Mouse (Mus musculus): ENCODE measurements around the gene Ezh1.

The Ezh1 gene

DNA sequence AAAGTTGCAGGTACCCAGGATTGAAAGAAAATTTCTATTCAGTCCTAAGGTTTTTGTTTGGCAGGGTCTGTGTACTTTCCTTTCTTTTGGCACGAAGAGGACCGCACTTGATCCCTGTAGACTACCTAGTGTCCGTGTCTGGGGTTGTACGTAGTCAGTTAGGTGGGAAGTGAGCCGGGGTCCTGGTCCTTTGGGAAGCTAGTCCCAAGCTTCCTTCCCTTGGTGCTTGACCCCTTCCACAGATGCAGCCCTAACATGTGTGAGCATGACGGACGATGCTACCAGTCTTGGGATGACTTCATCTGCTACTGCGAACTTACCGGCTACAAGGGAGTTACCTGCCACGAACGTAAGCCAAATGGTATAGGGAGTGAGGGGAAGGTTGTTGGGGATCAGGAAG is 44.3 kb downstream of the Ezh1 start:
- no peak for DNase-seq (ENCODE audit: low spot score in 2 of 2)

DNA sequence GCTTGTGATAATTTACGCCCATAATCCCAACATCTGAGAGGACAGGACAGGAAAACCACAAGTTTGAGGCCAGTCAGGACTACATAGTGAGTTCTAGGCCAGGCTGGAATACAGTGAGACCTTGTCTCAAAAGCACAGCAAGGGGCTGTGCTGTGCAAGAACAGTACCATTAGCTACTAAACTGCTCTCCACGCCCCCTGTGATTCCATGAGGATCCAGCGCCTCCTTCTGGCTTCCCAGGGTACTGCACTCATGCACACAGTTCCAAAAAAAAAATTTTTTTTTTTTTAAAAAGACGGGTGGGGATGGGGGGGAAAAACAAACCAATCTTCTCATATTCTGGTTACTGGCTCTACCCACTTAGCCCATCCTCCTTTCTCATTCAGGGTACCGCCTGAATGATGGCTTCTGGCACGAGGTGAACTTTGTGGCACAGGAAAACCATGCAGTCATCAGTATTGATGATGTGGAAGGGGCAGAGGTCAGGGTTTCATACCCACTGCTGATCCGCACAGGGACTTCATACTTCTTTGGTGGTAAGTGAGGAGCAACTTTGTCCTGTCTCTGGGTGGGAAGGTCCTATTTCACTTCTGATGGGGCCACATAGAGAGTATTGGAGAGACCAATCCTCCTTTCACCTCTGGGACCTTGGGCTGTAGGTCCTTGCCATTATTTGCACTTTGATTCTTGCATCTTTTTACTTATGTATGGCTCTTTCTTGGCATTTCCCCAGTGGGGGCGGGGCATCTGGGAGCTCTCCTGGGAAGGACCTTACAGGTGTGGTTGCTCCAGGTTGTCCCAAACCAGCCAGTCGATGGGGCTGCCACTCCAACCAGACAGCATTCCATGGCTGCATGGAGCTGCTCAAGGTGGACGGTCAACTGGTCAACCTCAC is 45.2 kb downstream of the Ezh1 start:
- DNase-seq (ENCODE audit: low spot score in 2 of 2) = peak; percentile 54 to 80

DNA sequence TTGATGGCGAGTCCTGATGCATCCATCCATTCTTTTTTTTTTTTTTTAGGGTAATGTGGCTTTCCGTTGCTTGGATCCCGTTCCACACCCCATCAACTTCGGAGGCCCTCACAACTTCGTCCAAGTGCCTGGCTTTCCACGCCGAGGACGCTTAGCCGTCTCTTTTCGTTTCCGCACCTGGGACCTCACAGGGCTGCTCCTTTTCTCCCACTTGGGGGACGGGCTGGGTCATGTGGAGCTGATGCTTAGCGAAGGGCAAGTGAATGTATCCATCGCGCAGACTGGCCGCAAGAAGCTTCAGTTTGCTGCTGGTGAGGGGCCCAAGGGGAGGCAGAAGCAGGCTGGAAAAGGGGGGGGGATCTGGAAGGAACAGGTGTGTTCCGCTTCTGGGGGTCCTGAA is 46.0 kb downstream of the Ezh1 start:
- DNase-seq (ENCODE audit: low spot score in 2 of 2) = no peak

DNA sequence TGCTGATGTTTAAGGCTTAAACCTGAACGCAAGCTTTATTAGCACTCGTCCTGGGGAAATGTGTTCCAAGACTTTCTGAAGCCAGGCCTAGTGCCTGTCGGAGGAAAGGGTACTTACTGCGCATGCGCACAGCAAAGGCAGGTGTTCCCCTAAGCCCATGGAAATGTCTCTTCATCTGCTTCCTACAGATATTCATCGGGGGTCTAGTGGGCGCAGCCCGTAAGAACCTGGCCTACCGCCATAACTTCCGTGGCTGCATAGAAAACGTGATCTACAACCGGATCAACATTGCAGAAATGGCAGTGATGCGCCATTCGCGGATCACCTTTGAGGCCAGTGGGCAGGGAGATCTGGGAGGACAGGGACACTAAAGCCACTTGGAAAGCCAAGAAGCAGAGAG is 47.0 kb downstream of the Ezh1 start:
- DNase-seq (ENCODE audit: low spot score in 2 of 2) = no peak

DNA sequence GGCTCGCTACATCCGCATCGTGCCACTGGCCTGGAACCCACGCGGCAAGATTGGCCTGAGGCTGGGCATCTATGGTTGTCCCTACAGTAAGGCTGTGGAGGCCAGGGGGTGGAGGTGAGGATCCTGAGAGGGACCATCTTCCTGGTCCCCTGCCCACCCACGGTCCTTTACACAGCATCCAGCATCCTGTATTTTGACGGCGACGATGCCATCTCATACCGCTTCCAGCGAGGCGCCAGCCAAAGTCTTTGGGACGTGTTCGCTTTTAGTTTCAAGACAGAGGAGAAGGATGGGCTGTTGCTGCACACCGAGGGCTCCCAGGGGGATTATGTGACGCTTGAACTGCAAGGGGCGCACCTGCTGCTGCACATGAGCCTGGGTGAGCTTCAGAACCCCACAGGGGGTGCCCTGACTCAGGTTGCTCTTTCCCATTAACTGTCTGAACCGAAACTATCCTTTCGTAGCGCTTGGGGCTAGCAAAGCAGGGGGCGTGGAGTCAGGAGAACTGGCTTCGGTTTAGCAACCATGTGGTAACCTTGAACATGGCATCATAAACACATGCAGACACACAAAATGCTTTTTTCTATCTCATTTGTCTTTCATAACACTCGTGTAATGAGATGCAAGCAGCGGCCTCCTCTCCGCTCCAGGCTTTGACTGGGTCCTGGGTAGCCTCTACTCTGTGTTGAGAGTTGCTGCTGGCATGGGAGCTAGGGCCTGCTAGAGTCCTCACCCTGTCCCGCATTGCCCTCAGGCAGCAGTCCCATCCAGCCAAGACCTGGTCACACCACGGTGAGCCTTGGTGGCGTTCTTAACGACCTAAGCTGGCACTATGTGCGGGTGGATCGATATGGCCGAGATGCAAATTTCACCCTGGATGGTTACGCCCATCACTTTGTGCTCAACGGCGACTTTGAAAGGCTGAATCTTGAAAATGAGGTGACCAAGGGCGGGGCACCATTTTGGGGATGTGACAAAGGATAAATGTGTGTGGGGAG is 47.9 kb downstream of the Ezh1 start:
- no peak for DNase-seq (ENCODE audit: low spot score in 2 of 2)

DNA sequence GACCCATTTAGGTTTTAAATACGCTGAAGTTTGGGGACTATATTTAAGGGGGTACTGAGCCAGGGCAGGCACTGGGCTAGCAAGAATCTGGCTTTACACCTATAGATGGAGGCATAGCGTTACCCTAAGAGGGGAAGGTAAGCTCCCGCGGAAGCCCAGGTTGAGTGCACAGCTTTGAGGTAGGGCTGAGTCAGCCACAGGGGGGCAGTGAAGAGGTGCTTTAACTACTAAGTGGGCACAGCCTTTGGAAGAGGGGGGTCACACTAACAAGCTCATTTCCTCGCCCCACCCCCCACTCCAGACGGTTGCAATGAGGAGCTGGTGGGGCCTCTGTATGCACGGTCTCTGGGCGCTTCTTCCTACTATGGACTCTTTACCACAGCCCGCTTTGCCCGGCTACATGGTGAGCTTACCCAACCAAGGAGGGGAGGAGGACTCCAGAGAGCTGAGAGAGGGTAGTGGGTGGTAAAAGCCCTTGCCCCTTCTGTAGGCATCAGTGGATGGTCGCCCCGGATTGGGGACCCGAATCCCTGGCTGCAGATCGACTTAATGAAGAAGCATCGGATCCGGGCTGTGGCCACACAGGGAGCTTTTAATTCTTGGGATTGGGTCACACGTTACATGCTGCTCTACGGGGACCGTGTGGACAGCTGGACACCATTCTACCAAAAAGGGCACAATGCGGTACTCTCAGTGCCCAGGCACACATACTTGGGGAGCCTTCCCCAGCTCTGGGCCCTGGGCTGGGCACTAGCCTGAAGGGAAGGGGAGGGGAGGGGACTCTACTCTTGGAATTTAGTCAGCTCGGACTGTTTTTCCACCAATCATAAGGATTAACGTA is 49.1 kb downstream of the Ezh1 start:
- peak in 1 of 2 experiments; percentile 82 for DNase-seq (ENCODE audit: low spot score in 2 of 2)

DNA sequence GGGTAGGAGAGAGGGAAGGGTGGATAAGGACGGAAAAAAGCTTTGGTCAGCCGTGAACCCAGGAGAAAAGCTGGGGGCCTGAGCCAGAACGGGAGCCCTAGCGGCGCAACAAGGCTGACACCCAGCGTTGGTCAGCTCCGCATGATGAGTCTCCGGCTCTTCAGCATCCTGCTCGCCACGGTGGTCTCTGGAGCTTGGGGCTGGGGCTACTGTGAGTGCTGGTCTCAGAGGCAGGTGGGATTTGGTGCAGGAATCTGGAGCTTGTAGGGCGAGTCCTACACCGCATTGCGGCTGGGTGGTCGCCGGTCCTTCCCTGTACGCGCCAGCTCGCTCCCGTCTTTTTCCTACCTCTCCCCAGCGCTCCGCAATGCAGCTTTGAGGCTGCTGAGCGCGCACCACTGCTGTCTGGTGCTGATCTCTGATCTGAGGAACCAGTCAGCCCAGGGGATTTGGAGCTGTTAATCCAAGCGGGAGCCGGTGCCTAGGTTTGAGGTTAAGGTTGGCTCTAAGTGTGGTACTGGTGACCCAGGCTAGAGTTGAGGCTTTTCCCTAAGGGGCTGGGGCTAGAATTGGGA is 50.1 kb downstream of the Ezh1 start:
- no peak for DNase-seq (ENCODE audit: low spot score in 2 of 2)

DNA sequence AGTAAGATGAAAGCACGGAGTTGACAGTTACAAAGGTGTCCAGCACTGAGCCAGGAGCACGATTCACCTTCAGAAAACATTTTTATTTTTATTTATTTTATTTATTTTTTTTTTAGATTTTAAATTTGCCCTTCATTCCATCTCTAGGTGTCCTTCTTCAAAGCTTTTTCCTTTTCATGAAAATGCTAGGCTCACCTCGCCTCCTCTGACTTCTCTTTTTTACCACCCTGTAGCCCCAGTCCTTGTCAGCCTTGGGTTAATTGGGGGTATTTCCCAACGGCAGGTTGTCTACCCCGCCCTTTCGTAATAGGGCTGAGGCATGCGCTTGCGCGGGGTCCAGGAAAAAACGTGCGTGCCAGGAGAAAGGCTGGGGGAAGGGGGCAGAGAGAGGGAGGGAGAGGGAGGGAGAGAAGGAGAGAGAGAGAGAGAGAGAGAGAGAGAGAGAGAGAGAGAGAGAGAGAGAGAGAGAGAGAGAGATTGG is 50.6 kb downstream of the Ezh1 start:
- no peak for DNase-seq (ENCODE audit: low spot score in 2 of 2)

DNA sequence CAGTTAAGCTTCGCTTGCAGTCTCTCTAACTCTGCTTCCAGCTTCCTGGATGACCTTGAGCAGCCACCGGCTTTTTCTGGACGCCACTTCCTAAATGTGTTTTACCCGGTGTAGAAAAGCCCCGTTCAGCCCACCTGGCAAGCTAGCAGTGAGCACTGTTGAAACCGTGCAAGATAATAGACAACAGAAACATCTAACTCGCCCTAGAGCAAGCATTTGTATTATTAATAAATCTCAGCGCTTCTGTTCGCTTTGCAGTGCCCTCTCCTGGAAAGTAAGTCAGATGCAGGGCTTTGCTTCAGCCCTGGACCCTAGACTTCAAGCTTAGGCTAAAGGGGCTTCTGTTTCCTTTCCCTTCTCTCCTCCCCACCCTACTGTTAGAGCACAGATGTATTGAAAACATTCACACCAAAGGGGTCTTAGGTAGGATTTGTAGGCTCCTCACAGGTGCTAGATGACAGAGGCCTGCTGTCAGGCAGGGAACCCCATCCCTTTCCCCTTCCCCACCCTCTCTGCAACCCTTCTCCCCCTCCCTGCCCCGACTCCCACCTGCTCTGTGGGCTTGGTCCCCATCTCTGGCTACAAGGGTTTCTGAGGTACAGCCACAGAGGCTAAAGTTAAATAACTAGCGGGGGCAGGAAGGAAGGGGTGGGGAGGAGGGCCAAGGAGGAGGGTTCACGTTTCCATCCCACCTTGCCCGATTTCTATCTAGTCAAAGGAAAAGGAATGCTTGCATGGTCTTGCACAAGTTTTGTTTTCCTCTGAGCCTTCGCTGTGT is 51.2 kb downstream of the Ezh1 start, which contains the start of gene Ccr10:
Gene Ccr10 (minus strand): TSS at position 593 of the 778 bp plus-strand sequence.
- DNase-seq (ENCODE audit: low spot score in 2 of 2) = no peak

DNA sequence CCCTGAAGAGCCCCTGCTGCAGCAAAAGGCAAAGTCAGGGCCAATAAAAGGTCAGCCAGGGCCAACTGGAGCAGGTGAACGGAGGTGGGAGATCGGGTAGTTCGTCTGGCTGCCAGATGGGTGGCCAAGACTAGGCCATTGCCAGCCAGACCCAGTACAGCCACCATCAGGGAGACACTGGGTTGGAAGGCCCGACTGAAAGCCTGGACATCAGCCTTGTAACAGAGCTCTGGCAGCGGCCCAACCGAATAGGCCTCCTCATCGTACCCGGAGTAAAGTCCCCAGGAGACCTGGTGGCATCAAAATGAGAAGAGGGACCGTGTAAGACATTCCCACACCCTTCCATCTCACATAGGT is 51.9 kb downstream of the Ezh1 start:
- DNase-seq (ENCODE audit: low spot score in 2 of 2) = no peak

DNA sequence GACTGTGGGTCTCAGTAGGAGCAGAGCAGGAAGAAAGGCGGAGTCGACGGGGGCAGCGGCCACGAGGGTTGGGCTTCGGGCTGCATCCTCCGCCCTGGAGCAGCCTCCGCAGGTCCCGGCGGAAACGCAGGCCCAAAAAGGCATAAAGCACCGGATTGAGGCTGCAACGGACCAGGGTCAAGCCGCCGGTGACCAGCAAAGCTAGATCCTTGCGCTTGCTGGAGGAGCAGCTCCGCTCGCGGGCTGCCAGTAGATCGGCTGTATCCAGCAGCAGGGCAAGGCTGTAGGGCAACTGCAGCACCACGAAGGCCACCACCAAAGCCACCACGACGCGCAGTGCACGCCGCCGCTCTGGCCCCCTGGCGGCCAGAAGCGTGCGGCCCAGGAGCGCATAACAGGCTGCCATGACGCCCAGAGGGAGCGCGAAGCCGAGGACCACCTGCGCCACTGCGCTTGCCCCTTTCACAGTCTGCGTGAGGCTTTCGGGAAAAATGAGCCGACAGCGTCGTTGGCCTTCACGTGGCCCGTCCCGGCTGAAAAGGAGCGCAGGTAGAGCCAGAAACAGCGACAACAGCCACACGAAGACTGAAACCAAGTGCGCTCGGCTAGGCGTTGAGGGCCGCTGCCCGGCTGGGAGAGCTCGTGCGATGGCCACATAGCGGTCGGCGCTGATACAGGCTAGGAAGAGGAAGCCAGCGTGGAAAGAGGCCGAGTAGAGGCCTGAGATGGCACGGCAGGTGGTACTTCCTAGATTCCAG is 52.5 kb downstream of the Ezh1 start:
- DNase-seq (ENCODE audit: low spot score in 2 of 2) = peak in 1 of 2 experiments; percentile 79

DNA sequence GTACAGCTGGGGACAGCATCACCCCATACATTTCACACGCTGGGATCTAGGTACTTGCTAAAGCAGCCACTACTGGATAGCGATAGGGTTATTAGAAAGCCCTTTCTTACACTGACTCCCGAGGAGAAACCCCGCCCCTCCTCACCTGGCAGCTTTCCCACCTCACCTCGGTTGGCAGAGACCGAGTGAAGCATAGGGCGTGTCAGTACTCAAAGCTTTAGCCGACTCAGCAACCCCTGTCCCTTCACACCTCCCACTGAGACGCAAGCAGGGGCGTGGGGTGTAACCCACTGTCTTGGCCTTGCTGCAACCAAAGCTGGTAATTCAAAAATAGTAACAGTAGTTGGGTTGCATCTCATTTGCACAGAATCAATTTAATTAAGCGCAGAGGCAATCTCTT is 53.2 kb downstream of the Ezh1 start:
- DNase-seq (ENCODE audit: low spot score in 2 of 2) = no peak

DNA sequence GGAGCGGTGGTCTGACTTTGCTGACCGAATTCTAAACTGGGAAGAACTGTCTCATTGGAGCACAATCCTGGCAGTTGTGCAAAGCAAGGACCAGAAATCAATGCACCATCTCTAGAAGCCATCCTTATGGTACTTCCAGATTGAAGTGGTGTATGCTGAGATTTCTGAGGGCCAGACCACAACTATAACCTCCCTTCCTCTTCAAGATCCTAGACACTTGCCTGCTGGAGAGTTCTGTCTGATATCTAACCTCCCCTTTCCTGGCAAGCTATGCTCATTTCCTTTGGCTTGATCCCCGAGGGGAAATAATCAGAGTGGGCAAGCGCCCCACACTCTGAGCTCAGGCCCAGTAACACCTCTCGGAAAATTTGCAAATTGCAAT is 53.8 kb downstream of the Ezh1 start:
- DNase-seq (ENCODE audit: low spot score in 2 of 2) = no peak

DNA sequence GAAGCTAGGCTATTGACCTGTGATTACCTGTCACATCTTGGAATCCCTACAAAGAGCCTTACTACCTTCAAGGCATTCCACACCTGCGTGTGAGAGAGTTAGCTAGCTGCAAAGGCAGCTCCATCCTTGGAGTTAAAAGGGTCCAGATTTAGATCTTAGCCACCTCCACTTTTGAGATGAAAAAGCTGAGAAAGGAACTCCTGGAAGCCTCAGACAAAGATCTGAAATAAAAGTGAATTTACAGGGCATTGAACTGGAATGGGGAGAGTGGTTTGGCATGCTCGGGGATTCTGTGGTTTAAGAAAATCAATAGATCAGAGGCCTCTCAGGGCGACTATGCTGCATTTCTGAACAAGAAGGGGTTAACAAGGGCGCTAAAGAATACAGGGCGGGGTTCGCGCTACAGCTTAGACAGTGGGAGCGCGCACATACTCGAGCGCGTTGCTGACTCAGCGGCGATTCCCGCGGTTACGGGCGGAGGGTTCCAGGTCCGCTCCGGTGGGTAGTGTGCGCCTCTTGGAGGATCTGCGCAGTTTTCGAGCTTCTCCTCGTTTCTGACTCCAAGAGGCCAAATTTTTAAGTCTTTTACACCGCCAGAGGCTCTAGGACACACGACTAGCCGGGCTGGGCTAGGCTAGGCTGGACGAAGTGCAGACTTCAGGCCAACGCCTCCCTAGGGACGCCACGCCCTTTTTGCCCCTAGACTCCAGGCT is 54.4 kb downstream of the Ezh1 start:
- DNase-seq (ENCODE audit: low spot score in 2 of 2) = peak in 1 of 2 experiments; percentile 44

DNA sequence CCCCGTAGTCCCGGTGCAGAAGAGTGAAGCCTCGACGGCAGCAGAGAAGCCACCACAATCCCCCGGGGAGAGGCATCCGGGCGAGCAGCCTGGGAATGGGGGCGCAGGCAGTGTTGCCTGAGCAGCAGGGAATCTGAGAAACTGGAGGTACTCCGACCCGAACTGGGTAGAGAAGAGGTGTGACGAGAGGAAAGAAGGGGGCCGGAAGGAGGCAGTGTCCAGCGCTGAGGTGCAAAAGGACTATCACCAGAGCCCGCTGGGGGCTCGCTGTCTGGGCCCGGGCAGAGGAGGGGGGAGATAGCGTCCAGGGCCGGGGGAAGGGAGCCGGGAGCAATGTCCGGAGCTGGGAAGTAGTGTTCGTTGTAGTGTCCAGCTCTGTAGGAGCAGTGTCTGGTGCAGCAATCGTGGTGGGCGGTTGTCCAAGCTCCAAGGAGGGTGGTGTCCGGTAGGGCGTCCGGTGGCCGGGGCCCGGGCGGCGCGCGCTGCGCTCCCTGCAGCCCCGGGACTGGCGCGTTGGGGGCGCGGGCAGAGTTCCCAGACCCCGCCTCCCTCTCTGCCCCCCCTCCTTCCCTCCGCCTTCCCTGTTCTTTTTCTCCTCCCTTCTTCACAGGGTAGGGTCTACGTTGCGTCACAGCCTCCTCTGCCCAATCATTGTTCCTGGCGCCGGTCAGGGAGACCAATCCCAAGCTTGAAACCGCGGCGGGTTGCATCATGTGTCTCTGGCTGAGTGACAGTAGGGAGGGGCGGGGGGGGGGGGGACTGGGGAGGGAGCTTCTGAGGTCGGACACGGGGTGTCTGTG is 55.3 kb downstream of the Ezh1 start, which contains the start of gene Plekhh3:
Gene Plekhh3 (minus strand): TSS at position 541 of the 800 bp plus-strand sequence.
- DNase-seq (ENCODE audit: low spot score in 2 of 2) = peak in 1 of 2 experiments; percentile 80

DNA sequence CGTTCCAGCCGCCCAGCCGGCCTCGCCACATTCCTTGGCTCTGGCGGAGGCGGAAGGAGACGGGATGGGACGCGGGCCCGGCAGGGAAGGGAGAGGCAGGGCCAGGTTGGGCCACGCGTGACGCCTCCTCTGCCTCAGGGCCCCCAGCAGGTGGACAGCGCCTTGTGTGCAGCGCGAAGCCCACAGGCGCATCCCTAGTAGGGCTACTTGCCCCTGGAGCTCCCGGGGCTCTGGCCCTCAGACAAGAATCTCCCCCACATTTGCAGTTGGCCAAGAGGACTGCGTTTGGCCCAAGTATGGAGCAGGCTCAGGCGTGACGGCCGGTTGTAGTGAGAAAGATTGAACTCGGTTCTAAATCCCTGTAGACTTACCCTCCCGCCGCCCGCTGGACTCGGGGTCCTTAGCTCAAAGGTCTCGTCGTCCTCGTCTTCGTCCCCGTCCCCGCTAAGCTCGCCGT is 55.9 kb downstream of the Ezh1 start, which contains the start of gene Cntnap1:
Gene Cntnap1 (plus strand): TSS at position 170 of the 457 bp plus-strand sequence.
- peak; percentile 15 to 38 for DNase-seq (ENCODE audit: low spot score in 2 of 2)

DNA sequence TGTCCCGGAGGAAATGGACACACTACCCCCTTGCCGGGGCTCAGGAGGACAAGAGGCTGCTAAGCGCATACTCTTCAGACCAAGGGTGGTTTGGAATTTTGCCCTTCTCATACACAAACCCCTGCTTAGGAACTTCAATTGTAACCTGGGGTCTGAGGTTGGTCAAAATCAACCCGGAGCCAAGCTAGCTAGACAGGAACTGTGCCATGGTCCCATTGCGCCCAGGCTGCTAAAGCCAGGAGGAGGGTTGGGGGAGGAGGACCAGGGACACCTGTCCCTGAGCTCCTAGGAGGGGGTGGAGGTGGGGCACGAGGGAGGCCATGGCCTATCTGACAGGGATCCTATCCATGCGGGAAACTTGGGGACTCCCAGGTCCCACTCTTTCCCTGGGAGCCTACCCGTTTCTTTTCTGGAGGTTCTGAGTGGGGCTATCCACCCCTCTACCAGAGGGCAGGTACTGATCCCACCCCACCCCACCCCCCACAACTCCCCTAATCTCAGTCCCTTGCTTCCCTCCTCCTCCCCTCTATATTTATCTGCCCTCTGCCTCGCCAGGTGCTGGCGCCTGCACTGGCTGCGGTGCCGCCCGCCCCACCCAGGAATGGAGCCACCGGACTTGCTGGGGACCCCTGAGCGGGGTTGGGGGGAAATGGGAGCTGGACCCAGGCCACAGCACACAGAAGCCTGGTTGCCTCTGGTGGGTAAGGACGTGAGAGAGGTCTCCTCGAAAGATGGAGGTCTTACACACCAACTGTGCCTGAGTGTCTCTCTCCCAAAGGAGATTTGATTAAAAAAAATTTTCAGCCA is 56.8 kb downstream of the Ezh1 start:
- peak in 1 of 2 experiments; percentile 2 for DNase-seq (ENCODE audit: low spot score in 2 of 2)
